Mouse (Mus musculus) heart, embryonic 11.5 days (tissue): Measurements from ENCODE around the gene Ugt1a6b. TPM values are rescaled to one million over a fixed set of nuclear protein-coding genes. Genes with fewer than 3 reads are reported as not detected.
"Not testable (repeated sequence)": the region's sequence is repeated elsewhere in the genome, so short reads cannot be mapped to it uniquely, and the experiment has no call there.

ENCODE experiments used
- ATAC-seq: fragments of 200-750 bp; cut with Nextera tagmentation; replicated peaks from 2 replicates; pipeline ENCODE4 v1.8.0; 2017; ENCODE audit warnings: moderate library complexity; ENCODE audit not compliant: insufficient number of reproducible peaks, low FRiP score, low TSS enrichment
- H3K27ac ChIP-seq: fragments of 300-500 bp; sonication (generic); 2 replicates; pipeline ENCODE4 v1.5.1; 2014; ENCODE audit warnings: mild to moderate bottlenecking, low read depth, low read length
- H3K27me3 ChIP-seq: fragments of 300-500 bp; sonication (generic); 2 replicates; pipeline ENCODE4 v1.6.1; 2014; ENCODE audit warnings: mild to moderate bottlenecking, low read length, mixed read lengths; ENCODE audit not compliant: control insufficient read depth, insufficient read depth
- H3K36me3 ChIP-seq: fragments of 300-500 bp; sonication (generic); 2 replicates; pipeline ENCODE4 v1.6.1; 2014; ENCODE audit warnings: mild to moderate bottlenecking, low read length, moderate library complexity, mixed read lengths; ENCODE audit not compliant: control insufficient read depth, insufficient read depth
- H3K4me1 ChIP-seq: fragments of 300-500 bp; sonication (generic); 2 replicates; pipeline ENCODE4 v1.6.1; 2014; ENCODE audit warnings: low read length; ENCODE audit not compliant: control insufficient read depth, insufficient read depth
- H3K4me2 ChIP-seq: fragments of 300-500 bp; sonication (generic); 2 replicates; pipeline ENCODE4 v1.6.1; 2014; ENCODE audit warnings: mild to moderate bottlenecking, moderate library complexity
- H3K4me3 ChIP-seq: fragments of 300-500 bp; sonication (generic); 2 replicates; pipeline ENCODE4 v1.5.1; 2014; ENCODE audit warnings: low read depth, low read length
- H3K9ac ChIP-seq: fragments of 300-500 bp; sonication (generic); 2 replicates; pipeline ENCODE4 v1.6.1; 2014; ENCODE audit warnings: mild to moderate bottlenecking, low read depth, low read length, moderate library complexity
- H3K9me3 ChIP-seq: fragments of 300-500 bp; sonication (generic); replicated peaks from 2 replicates; pipeline ENCODE4 v1.6.1; 2016; ENCODE audit warnings: low read length; ENCODE audit not compliant: control insufficient read depth
- WGBS: fragments of 180-500 bp; shearing (Covaris S2); extraction: QIAGEN DNeasy Blood & Tissue Kit; methylation state at CpG from one replicate; pipeline ENCODE4 v1.1.7; 2014; ENCODE audit not compliant: insufficient replicate concordance; 5-methylcytosine and 5-hydroxymethylcytosine counted together
- polyA plus RNA-seq: library from polyadenylated mRNA; unstranded; fragments of >200 nt; fragmentation: Nextera tagmentation; extraction: Ambion mirVana; gene quantifications from 2 replicates; pipeline ENCODE4 v1.2.1, GENCODE M21; 2014

Gene Ugt1a6b
- polyA plus RNA-seq, 1 experiment from 2014 or later = not detected

GRCm38 (mm10) chr1:88087513-88087912, 15.5 kb upstream of the Ugt1a6b start, which contains the start of gene Ugt1a8:
Ugt1a8 (plus strand) TSS chr1:88087813.
- H3K27me3 ChIP-seq = no peaks in the 10 kb centered on the region
- 55% methylated on average over 3 of the region's 3 CpGs for WGBS
- no peaks in the 10 kb centered on the region for H3K36me3 ChIP-seq
- H3K27ac ChIP-seq = no peak within 1 kb of the TSS
- no peak within 1 kb of the TSS for H3K4me3 ChIP-seq
- no peak for ATAC-seq
- no peak within 1 kb of the TSS for H3K9ac ChIP-seq
- H3K4me2 ChIP-seq = no peak within 1 kb of the TSS
- H3K4me1 ChIP-seq = no peaks in the 10 kb centered on the region
- H3K9me3 ChIP-seq = no peaks in the 10 kb centered on the region

GRCm38 (mm10) chr1:88092341-88092740, 10.7 kb upstream of the Ugt1a6b start:
- Histone ChIP-seq H3K4me2 (no peak overlapping the region), H3K9me3 (no peaks in the 10 kb centered on the region), H3K27ac (no peak overlapping the region), H3K4me3 (no peak overlapping the region), H3K36me3 (no peaks in the 10 kb centered on the region), H3K9ac (no peak overlapping the region), H3K4me1 (no peaks in the 10 kb centered on the region), H3K27me3 (no peaks in the 10 kb centered on the region)
- ATAC-seq = no peak

GRCm38 (mm10) chr1:88094270-88094676, 8.8 kb upstream of the Ugt1a6b start:
- H3K27ac ChIP-seq, H3K27me3 ChIP-seq, H3K4me1 ChIP-seq, H3K9ac ChIP-seq, H3K36me3 ChIP-seq, H3K4me2 ChIP-seq, H3K4me3 ChIP-seq, H3K9me3 ChIP-seq, ATAC-seq: not testable (repeated sequence)
- WGBS = 57% methylated on average over 3 of the region's 3 CpGs

- no peak within 1 kb of the TSS for H3K4me3 ChIP-seq
- WGBS = 60% methylated on average over 10 of the region's 10 CpGs
- no peaks in the 10 kb centered on the region for H3K9me3 ChIP-seq
- no peak within 1 kb of the TSS for H3K9ac ChIP-seq
- H3K4me1 ChIP-seq = no peaks in the 10 kb centered on the region
- no peaks in the 10 kb centered on the region for H3K27me3 ChIP-seq
- H3K4me2 ChIP-seq = no peak within 1 kb of the TSS
- no peak for ATAC-seq
- H3K27ac ChIP-seq = peak within 1 kb of the TSS; percentile 18; the same call in 1 of the 2 replicates
- no peaks in the 10 kb centered on the region for H3K36me3 ChIP-seq
Observed at GRCm38 (mm10) chr1:88094941-88095492, 8.0 kb upstream of the Ugt1a6b start, which contains the start of gene Ugt1a7c. Ugt1a7c (plus strand) TSS chr1:88095062.

- not testable (repeated sequence) for H3K9me3 ChIP-seq, H3K27ac ChIP-seq, H3K27me3 ChIP-seq, H3K9ac ChIP-seq, ATAC-seq, H3K4me3 ChIP-seq, H3K4me1 ChIP-seq, H3K36me3 ChIP-seq, H3K4me2 ChIP-seq
- whole genome bisulfite sequencing = 78% methylated on average over 3 of the region's 3 CpGs
Observed at GRCm38 (mm10) chr1:88098546-88098945, 4.5 kb upstream of the Ugt1a6b start.

GRCm38 (mm10) chr1:88099691-88100090, 3.4 kb upstream of the Ugt1a6b start:
- not testable (repeated sequence) for ATAC-seq, H3K4me2 ChIP-seq
- WGBS = 65% methylated on average over 2 of the region's 2 CpGs

GRCm38 (mm10) chr1:88103697-88104468, 831 bp downstream of the Ugt1a6b start:
- H3K9ac ChIP-seq, H3K4me3 ChIP-seq, ATAC-seq, H3K27ac ChIP-seq, H3K4me2 ChIP-seq, H3K36me3 ChIP-seq, H3K9me3 ChIP-seq, H3K27me3 ChIP-seq, H3K4me1 ChIP-seq: not testable (repeated sequence)
- WGBS = 81% methylated on average over 4 of the region's 5 CpGs

More at GRCm38 (mm10) chr1:88099691-88100090, 3.4 kb upstream of the Ugt1a6b start:
- H3K36me3 ChIP-seq, H3K4me3 ChIP-seq, H3K27ac ChIP-seq, H3K27me3 ChIP-seq, H3K9me3 ChIP-seq, H3K4me1 ChIP-seq, H3K9ac ChIP-seq: not testable (repeated sequence)

GRCm38 (mm10) chr1:88104667-88105430, 1.8 kb downstream of the Ugt1a6b start:
- Histone ChIP-seq H3K4me2 (no peak overlapping the region), H3K36me3 (no peaks in the 10 kb centered on the region), H3K27ac (no peak overlapping the region), H3K4me1 (no peaks in the 10 kb centered on the region), H3K27me3 (no peaks in the 10 kb centered on the region), H3K9me3 (no peaks in the 10 kb centered on the region), H3K9ac (no peak overlapping the region), H3K4me3 (no peak overlapping the region)
- no peak for ATAC-seq
- WGBS = 63% methylated on average over 1 of the region's 1 CpGs
